Mouse (Mus musculus) stomach, postnatal 0 days (tissue): Measurements from ENCODE around the gene Eif3k.

ENCODE experiments used
- CTCF ChIP-seq: IDR thresholded peaks from 2 replicates; pipeline ENCODE4 v1.5.1; 2016; ENCODE audit warnings: antibody characterized with exemption, low read depth, mild to moderate bottlenecking, moderate library complexity
- EP300 ChIP-seq: optimal IDR thresholded peaks from 2 replicates; pipeline ENCODE3; 2016; ENCODE audit warnings: antibody characterized with exemption

- TF ChIP-seq CTCF (peak; percentile 45), EP300 (no peak)
Measured at GRCm38 (mm10) chr7:29014984-29015383, 33.3 kb upstream of the Eif3k start.
